Mouse (Mus musculus): Measurements from ENCODE around the gene C8a.

C8a gene

DNA sequence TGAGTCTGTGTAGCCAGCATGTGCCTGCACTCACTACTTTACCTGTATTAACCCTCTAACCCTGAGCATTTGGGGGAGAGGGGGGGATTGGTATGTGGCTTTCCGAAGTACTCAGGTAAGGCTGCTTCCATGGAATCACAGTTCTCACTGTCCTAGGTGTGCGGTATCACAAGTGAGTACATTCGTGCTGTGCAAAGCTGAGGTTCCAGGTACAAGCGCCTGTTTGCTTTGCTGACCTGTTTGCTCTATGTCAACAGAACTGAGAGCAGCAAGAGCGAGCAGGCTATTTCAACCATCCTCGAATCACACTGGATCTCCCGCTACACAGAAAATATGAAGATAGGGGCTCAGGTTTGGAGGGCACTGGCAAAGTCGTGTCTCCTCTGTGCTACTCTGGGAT is 110.1 kb downstream of the C8a start, which contains the start of gene C8b:
C8b (plus strand) TSS at position 253 of the 400 bp plus-strand sequence.
- DNase-seq: no peak
